Mouse (Mus musculus) cortical plate, adult 2 months (tissue): ENCODE measurements around the gene Gm6268. TPM values are rescaled to one million over a fixed set of nuclear protein-coding genes. Genes with fewer than 3 reads are reported as not detected.

ENCODE experiments used
- H3K27ac ChIP-seq: fragments of 200-500 bp; 2 replicates; pipeline ENCODE4 v1.5.1; 2012; ENCODE audit warnings: low read length, control low read depth, inconsistent platforms; ENCODE audit not compliant: insufficient read depth
- H3K4me1 ChIP-seq: fragments of 200-500 bp; 2 replicates; pipeline ENCODE4 v1.6.1; 2011; ENCODE audit warnings: low read length; ENCODE audit not compliant: control insufficient read depth, insufficient read depth
- H3K4me3 ChIP-seq: fragments of 200-500 bp; 2 replicates; pipeline ENCODE4 v1.5.1; 2011; ENCODE audit warnings: mild to moderate bottlenecking, low read length, control low read depth; ENCODE audit not compliant: insufficient read depth
- CTCF ChIP-seq: fragments of 200-500 bp; IDR thresholded peaks from 2 replicates; pipeline ENCODE4 v1.5.1; 2011; ENCODE audit warnings: mild to moderate bottlenecking, control low read depth, low read length; ENCODE audit not compliant: insufficient read depth; ENCODE audit errors: extremely low read depth
- POLR2A ChIP-seq: fragments of 200-500 bp; IDR thresholded peaks from 2 replicates; pipeline ENCODE4 v1.6.1; 2011; ENCODE audit warnings: mild to moderate bottlenecking, low read length, control low read depth; ENCODE audit not compliant: insufficient read depth; ENCODE audit errors: extremely low read depth
- polyA plus RNA-seq: library from polyadenylated mRNA; depleted of rRNA; stranded (reverse); fragments of >200 nt; gene quantifications from 2 replicates; pipeline ENCODE4 v1.2.3, GENCODE M21; 2012; rRNA removed

Gene Gm6268
- polyA plus RNA-seq, 1 experiment, result not detected

DNA sequence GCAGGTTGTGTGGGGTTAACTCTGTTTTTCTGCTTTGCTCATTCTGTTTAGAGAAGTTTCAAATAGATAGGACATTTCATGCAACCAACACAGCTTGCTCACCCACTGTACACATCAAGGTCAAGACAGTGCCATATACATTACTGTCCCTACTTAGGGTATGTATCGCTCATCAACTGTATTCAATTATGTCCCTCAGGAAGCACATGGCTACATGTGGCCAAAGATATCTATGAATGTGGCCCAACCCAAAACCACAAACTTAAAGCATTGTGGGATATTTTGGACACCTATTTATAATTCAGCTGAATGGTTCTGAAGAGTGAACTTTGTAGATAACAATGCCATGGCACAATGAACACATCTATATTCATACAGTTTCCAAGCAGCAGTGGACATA is 36.9 kb downstream of the Gm6268 start:
- Histone ChIP-seq H3K4me1 (no peaks in the 10 kb centered on the region), H3K4me3 (no peak overlapping the region), H3K27ac (no peak overlapping the region)
- TF ChIP-seq CTCF (no peak), POLR2A (no peak)

Other genes with a start within 250 kb of the Gm6268 start
- gene Zcchc12, start 205.4 kb upstream of the Gm6268 start, polyA plus RNA-seq, result 20.6 and 26.2 TPM in 2 replicates
- gene Lonrf3, start 72.9 kb upstream of the Gm6268 start, polyA plus RNA-seq, result 4.1 TPM in 2 replicates
- 0.90 and 1.4 TPM in 2 replicates for gene Gm14569, start 90.5 kb downstream of the Gm6268 start, polyA plus RNA-seq
- 209 and 234 TPM in 2 replicates for gene Pgrmc1, start 196.9 kb downstream of the Gm6268 start, polyA plus RNA-seq
- 9.5 and 10.7 TPM in 2 replicates for gene Akap17b, start 244.1 kb downstream of the Gm6268 start, polyA plus RNA-seq